8 mouse cellular contexts compared by ENCODE assay signal in genomic region chr10:81377793-81378552, GRCm38 (mm10). TPM values are rescaled to one million over a fixed set of nuclear protein-coding genes. Genes with fewer than 3 reads are reported as not detected.
DNase-seq lines count a peak whose midpoint lies in the region; ATAC-seq and TF ChIP-seq lines count a peak whose summit lies in the region.

TSS of gene Fzr1 (minus strand) at chr10:81378516.

- H3K9me3 ChIP-seq in ES-E14 (ENCODE audit: control insufficient read depth, insufficient read depth, low read depth, low read length) = no peaks in the 10 kb centered on the region
- no peaks in the 10 kb centered on the region for H3K9me3 ChIP-seq in forebrain, embryonic 10.5 days
- H3K9me3 ChIP-seq in limb, embryonic 15.5 days = no peaks in the 10 kb centered on the region
- no peaks in the 10 kb centered on the region for H3K9me3 ChIP-seq in stomach, embryonic 14.5 days (ENCODE audit: control insufficient read depth, low read depth, low read length)

- DNase-seq in frontal cortex, adult 2 months (ENCODE audit: extremely low spot score in 1 of 2, low spot score in 1 of 2) = no peak
- no peak for DNase-seq in frontal cortex, postnatal 36 days (ENCODE audit: low spot score in 2 of 2)
- no peak for DNase-seq in ES-E14 (ENCODE audit: low read depth, low spot score)
- no peak for DNase-seq in forebrain, embryonic 10.5 days (ENCODE audit: extremely low spot score, low spot score)
- DNase-seq in heart, postnatal 4 days = no peak
- no peak for DNase-seq in spleen, adult 18-20 months

- H3K36me3 ChIP-seq in ES-E14 (ENCODE audit: control insufficient read depth, insufficient read depth, low read length, poor library complexity, severe bottlenecking) = peaks cover 19% of the 10 kb centered on the region; the same call in 1 of the 2 replicates
- peaks cover 36% of the 10 kb centered on the region for H3K36me3 ChIP-seq in forebrain, embryonic 10.5 days (replicated peaks)
- H3K36me3 ChIP-seq in limb, embryonic 15.5 days = peaks cover 25% of the 10 kb centered on the region
- H3K36me3 ChIP-seq in stomach, embryonic 14.5 days (ENCODE audit: control insufficient read depth, insufficient read depth, low read length) = peaks cover 23% of the 10 kb centered on the region; the same call in 1 of the 2 replicates

- H3K9ac ChIP-seq in ES-E14 (ENCODE audit: insufficient read depth, low read depth, low read length, poor library complexity, severe bottlenecking) = peak within 1 kb of the TSS; percentile 91
- H3K9ac ChIP-seq in limb, embryonic 15.5 days = peak within 1 kb of the TSS; percentile 83
- peak within 1 kb of the TSS; percentile 89 for H3K9ac ChIP-seq in stomach, embryonic 14.5 days (replicated peaks; ENCODE audit: low read depth, low read length)

- H3K27ac ChIP-seq in ES-E14 (ENCODE audit: insufficient read depth, low read depth, low read length, poor library complexity, severe bottlenecking) = peak within 1 kb of the TSS; percentile 61
- peak within 1 kb of the TSS; percentile 98 for H3K27ac ChIP-seq in forebrain, embryonic 10.5 days
- H3K27ac ChIP-seq in limb, embryonic 15.5 days = peak within 1 kb of the TSS; percentile 83
- peak within 1 kb of the TSS; percentile 72; the same call in 1 of the 2 replicates for H3K27ac ChIP-seq in stomach, embryonic 14.5 days (ENCODE audit: low read length)

- peak; percentile 16 for ATAC-seq in limb, embryonic 15.5 days (ENCODE audit: insufficient number of reproducible peaks, low FRiP score, low TSS enrichment, low read depth)
- peak; percentile 30 for ATAC-seq in stomach, embryonic 14.5 days (ENCODE audit: insufficient number of reproducible peaks, insufficient read depth, low FRiP score, low read depth)

- peak within 1 kb of the TSS; percentile 60 for H3K4me2 ChIP-seq in limb, embryonic 15.5 days
- peak within 1 kb of the TSS; percentile 79 for H3K4me2 ChIP-seq in stomach, embryonic 14.5 days (replicated peaks; ENCODE audit: low read depth, low read length)

- no peaks in the 10 kb centered on the region for H3K27me3 ChIP-seq in forebrain, embryonic 10.5 days (ENCODE audit: poor library complexity, severe bottlenecking)
- no peaks in the 10 kb centered on the region for H3K27me3 ChIP-seq in limb, embryonic 15.5 days
- H3K27me3 ChIP-seq in stomach, embryonic 14.5 days (ENCODE audit: control insufficient read depth, insufficient read depth, low read length) = no peaks in the 10 kb centered on the region

- H3K4me1 ChIP-seq in ES-E14 (ENCODE audit: control insufficient read depth in 2 of 2, insufficient read depth in 2 of 2, low read length in 2 of 2, poor library complexity in 1 of 2) = peaks cover 6% of the 10 kb centered on the region in 2 experiments; a peak in 2 of 4 replicates
- H3K4me1 ChIP-seq in forebrain, embryonic 10.5 days = peaks cover 36% of the 10 kb centered on the region
- peaks cover 24% of the 10 kb centered on the region for H3K4me1 ChIP-seq in limb, embryonic 15.5 days
- H3K4me1 ChIP-seq in stomach, embryonic 14.5 days (ENCODE audit: control insufficient read depth, insufficient read depth, low read length) = peaks cover 16% of the 10 kb centered on the region

- in situ Hi-C loops in ES-E14 (cut with MboI; ENCODE audit: low sequenced_read_pairs in 2 of 2, unreplicated experiment in 2 of 2) = no loop called here

- under 1% methylated on average over 58 of the region's 59 CpGs for WGBS in forebrain, embryonic 10.5 days
- under 1% methylated on average over 50 of the region's 59 CpGs for WGBS in limb, embryonic 15.5 days
- 2% methylated on average over 56 of the region's 59 CpGs for WGBS in stomach, embryonic 14.5 days

- H3K4me3 ChIP-seq in ES-E14 (ENCODE audit: insufficient read depth in 1 of 2, low read depth in 1 of 2, low read length in 2 of 2, poor library complexity in 1 of 2, severe bottlenecking in 1 of 2) = peak within 1 kb of the TSS; percentile 78 to 87
- peak within 1 kb of the TSS; percentile 92 for H3K4me3 ChIP-seq in forebrain, embryonic 10.5 days
- peak within 1 kb of the TSS; percentile 82 for H3K4me3 ChIP-seq in limb, embryonic 15.5 days
- H3K4me3 ChIP-seq in stomach, embryonic 14.5 days (ENCODE audit: low read depth, low read length) = peak within 1 kb of the TSS; percentile 79

TF ChIP-seq in ES-E14, 5 proteins besides CTCF, POLR2A, EP300 and RAD21:
- TF ChIP-seq CHD2 (IDR thresholded peaks at IDR 0.05; ENCODE audit: low read depth, low read length) = no peak
- no peak for TF ChIP-seq ZC3H11A (IDR thresholded peaks at IDR 0.05; ENCODE audit: borderline replicate concordance, low read depth, low read length)
- no peak for TF ChIP-seq ZNF384 (IDR thresholded peaks at IDR 0.05; ENCODE audit: low read depth, low read length)
- TF ChIP-seq MAFK (IDR thresholded peaks at IDR 0.05; ENCODE audit: insufficient read depth, low read depth, low read length) = no peak
- TF ChIP-seq HCFC1 (IDR thresholded peaks at IDR 0.05; ENCODE audit: borderline replicate concordance, insufficient read depth, low read length) = no peak
TF ChIP-seq in ES-E14: peak in this region for 0.

RNA-seq across cellular contexts. Expression of gene Fzr1, which starts in this region (rescaled TPM):
- polyA plus RNA-seq in frontal cortex, adult 2 months (2012; rRNA removed) = 66.9 and 71.6 TPM in 2 replicates
- total RNA-seq in ES-E14 (2012; rRNA removed) = 63.0 and 94.5 TPM in 2 replicates
- polyA plus RNA-seq in forebrain, embryonic 10.5 days (2016; fragmentation: Nextera tagmentation; extraction: Ambion mirVana) = 135 and 139 TPM in 2 replicates
- total RNA-seq in heart, postnatal 4 days (2021) = 10 to 100 TPM; 55.4 to 56.8 TPM
- polyA plus RNA-seq in limb, embryonic 15.5 days (2015; fragmentation: Nextera tagmentation; extraction: Ambion mirVana) = 82.2 and 90.9 TPM in 2 replicates
- 81.3 and 88.7 TPM in 2 replicates for polyA plus RNA-seq in stomach, embryonic 14.5 days (2014; fragmentation: Nextera tagmentation; extraction: Ambion mirVana)
